Mouse (Mus musculus) B cell, adult 62 days (primary cell): Measurements from ENCODE around the gene Prkg1. TPM values are rescaled to one million over a fixed set of nuclear protein-coding genes. Genes with fewer than 3 reads are reported as not detected.

ENCODE experiments used
- total RNA-seq: library from RNA; stranded (reverse); gene quantifications from 4 replicates; pipeline ENCODE4 v1.2.4, GENCODE M21; 2023

Gene Prkg1
- total RNA-seq: not detected in 4 replicates

GRCm38 (mm10) chr19:31764801-31765340 lies at the start of gene Prkg1:
Gene Prkg1 (minus strand): TSS chr19:31765033.

GRCm38 (mm10) chr19:31082662-31083429 lies 682.0 kb downstream of the Prkg1 start, which contains the start of gene Cstf2t:
Gene Cstf2t (plus strand): TSS chr19:31082837.

GRCm38 (mm10) chr19:30549044-30549853 lies 1215.6 kb downstream of the Prkg1 start, which contains the start of gene Dkk1:
Gene Dkk1 (minus strand): TSS chr19:30549665.

Other genes starting within 250 kb of the Prkg1 start
- not detected in 4 replicates for gene A1cf, start 103.7 kb upstream of the Prkg1 start, total RNA-seq